Mouse (Mus musculus): ENCODE data around the gene Nfib.

- TF ChIP-seq CTCF (IDR thresholded peaks at IDR 0.05; ENCODE audit: borderline replicate concordance, control insufficient read depth, extremely low read depth, insufficient read depth, low read length, poor library complexity) (no peak), POLR2A (IDR thresholded peaks at IDR 0.05; ENCODE audit: control insufficient read depth, extremely low read depth, insufficient read depth, low read length, poor library complexity) (no peak)
These were observed 434.0 kb downstream of the Nfib start for GRCm38 (mm10) chr4:82271547-82271946.

Data from thymus, adult 2 months (tissue).